Mouse (Mus musculus) heart, postnatal 14 days (tissue): ENCODE measurements around the gene Snd1. TPM values are rescaled to one million over a fixed set of nuclear protein-coding genes. Genes with fewer than 3 reads are reported as not detected.

Experiments used
- DNase-seq, 2 experiments: peaks; one replicate each; pipeline ENCODE4 v3.0.0; 2021 to 2022
- intact Hi-C: fragments of 180-260 bp; cut with DNase I; formaldehyde crosslinking; loops from one replicate; pipeline ENCODE4 v1.15.1; 2025
- total RNA-seq, 2 experiments: library from RNA; stranded (reverse); gene quantifications; 2 replicates each; pipeline ENCODE4 v1.2.3; 2021

The Snd1 gene
- total RNA-seq, 2 experiments from 2014 or later, result 78.9 to 82.1 TPM

DNA sequence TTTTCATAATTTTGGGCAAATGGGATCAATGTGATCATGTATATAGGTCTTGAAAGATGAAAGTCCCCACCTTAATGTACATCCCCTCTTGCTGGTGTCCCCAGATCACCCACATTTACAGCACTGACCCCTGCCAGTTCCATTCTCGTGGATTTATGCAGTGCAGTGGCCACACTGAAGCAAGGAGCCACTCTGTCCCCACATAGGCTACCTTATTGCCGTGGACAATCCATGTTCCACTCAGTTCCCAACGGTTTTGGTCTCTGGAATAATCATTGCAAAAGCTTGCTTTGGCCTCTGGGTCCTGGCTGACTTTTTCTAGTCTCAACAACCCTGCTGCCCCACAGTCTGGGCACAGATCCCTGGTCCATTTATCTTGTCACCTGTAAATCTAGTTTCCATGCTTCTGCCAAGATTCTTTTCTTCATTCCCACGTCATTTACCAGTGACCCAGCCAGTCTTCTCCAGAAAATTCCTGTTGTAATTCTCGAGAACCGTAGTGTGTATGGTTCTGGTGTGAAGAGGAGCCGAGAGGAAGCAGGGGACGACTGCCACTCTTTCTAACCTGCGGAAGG lies 375.5 kb downstream of the Snd1 start:
- no peak for DNase-seq
- intact Hi-C loops, result loop anchor here (5.0 kb wide), 1 partner anchor 42 kb away; no protein-coding TSS in a partner anchor

DNA sequence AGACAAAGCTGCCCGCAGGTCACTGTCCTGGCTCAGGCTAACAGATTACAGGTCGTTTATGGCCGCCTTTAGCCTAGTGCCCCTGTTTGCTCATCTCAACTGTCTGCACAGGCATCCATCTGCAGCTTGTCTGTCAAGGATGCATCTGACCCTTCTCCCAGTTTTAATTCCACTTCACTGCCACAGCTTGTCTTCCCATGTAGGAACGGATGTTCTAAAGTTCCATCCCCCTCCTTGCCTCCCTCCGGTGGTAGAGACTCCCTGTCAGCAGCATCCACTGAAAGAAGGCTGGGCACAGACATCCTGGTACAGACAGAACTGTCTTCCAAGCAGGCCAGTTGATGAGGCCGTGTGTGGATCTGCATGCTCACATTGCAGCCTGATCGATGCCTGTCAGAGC lies 377.4 kb downstream of the Snd1 start:
- no peak for DNase-seq
- intact Hi-C loops, result loop anchor here (5.0 kb wide), 1 partner anchor 40 kb away; no protein-coding TSS in a partner anchor

DNA sequence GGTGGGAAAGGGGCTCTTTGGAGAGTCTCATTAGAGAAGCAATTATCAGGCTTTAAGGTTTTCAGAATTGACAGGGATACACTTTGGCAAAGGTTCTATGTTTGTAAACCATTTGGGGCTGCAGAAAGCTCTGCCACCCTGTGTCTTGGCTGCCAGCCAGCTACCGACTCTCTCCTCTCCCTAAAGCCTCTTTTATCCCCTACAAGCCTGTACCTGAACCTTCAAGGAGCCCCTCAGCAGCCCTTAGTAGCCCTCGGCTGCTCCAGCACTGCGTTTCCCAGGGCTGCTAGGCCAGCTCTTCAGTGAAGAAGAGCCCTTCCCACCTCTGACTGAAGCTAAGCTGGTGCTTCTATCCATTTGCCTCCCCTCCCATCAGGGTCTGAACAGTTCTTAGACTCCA lies 378.2 kb downstream of the Snd1 start:
- intact Hi-C loops, result loop anchor here (5.0 kb wide), 1 partner anchor 39 kb away; no protein-coding TSS in a partner anchor
- no peak for DNase-seq

GRCm38 (mm10) chr6:28853654-28854053 lies 378.7 kb downstream of the Snd1 start:
- DNase-seq, result no peak
- intact Hi-C loops, result loop anchor here (5.0 kb wide), 1 partner anchor 39 kb away; no protein-coding TSS in a partner anchor

- intact Hi-C loops, result loop anchor here (5.0 kb wide), 1 partner anchor 38 kb away; no protein-coding TSS in a partner anchor
These were observed 379.7 kb downstream of the Snd1 start for GRCm38 (mm10) chr6:28854598-28854997.

DNA sequence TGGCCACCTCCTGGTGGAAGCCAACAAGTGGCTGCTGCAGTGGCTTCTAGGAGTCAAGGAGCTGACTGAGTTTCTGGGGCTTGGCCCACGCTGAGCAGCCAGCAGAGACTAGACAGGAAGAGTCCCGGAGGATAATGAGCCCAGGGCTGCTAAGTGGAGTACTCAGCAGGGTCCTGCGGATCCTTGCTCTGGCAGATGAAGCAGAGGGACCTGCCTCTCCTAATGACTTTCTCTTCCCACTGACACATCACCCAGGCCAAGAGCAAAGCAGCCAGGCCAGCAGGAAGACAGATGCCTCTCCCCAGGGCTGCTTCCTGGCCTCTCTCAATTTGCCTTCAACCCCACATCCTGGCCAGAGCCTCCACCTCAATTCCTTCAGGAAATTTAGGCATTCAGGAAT lies 380.5 kb downstream of the Snd1 start:
- no peak for DNase-seq
- intact Hi-C loops, result no loop called here

More at GRCm38 (mm10) chr6:28854598-28854997, 379.7 kb downstream of the Snd1 start:
- no peak for DNase-seq

- intact Hi-C loops, result no loop called here
- no peak for DNase-seq
These were observed 381.9 kb downstream of the Snd1 start for GRCm38 (mm10) chr6:28856789-28857188.

DNA sequence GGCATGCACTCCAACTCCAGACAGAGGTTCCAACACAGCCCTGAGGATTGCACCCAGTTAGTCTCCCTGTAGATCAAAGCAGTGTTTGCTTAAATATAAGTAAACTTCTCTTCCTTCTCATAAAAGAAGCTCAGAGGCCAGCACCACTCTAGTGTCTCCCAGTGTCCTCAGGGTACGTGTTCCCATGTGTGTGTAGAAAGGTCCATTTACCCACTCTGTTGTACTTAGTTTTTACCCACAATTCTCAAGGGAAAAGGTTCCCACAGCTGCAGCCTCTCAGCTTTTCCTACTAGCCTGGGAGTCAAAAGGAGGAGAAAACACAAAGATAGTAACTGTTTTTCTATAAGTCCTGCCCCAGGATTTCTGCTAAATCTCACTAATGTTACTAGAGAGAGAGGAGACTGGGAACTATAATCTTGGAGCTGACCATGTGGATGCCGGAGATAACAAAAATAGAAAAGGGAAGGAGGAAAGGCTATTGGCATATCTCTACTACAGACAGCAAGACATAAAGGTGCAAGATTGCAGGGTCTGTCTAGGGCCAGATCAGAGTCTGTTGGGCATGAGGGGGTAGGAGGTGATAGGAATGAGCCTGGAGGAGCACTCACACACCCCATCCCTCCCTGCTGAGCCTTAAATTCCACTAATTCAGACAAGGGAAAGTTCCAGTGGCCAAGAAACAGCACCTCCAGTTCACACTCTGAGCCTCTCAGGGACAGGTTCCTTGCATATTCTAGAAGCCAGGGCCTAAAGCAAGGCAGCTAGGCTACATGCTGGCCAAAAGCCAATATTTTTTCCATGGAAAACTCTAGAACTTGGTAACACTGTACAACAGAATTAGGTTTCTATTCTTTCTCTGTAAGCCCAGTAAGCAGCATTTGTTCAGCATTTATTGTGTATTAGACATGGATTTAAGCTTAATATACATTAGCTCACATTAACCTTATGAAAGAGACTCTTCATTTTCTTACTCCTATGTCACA lies 382.6 kb downstream of the Snd1 start:
- intact Hi-C loops, result no loop called here
- DNase-seq, result no peak

GRCm38 (mm10) chr6:28859094-28859493 lies 384.2 kb downstream of the Snd1 start:
- intact Hi-C loops, result no loop called here
- DNase-seq, result no peak

DNA sequence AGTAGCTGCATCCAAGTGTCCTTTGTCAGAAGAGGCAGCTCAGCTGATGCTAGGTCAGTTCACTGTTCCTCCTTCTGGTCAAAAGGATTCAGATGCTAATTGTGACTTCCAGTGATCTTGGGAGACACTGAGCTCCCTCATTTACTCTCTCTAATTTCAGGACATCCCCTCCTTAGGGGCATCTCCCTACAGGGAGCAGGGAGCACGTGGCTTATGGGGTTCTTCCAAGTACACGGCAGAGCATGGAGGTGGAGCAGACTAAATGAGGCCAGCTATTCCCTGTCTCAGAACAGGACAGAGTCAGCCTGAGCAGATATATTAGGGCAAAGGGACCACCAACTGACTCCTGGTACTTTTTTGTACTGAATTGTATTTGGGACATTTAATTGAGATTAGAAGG lies 385.5 kb downstream of the Snd1 start:
- DNase-seq, result no peak
- intact Hi-C loops, result no loop called here

DNA sequence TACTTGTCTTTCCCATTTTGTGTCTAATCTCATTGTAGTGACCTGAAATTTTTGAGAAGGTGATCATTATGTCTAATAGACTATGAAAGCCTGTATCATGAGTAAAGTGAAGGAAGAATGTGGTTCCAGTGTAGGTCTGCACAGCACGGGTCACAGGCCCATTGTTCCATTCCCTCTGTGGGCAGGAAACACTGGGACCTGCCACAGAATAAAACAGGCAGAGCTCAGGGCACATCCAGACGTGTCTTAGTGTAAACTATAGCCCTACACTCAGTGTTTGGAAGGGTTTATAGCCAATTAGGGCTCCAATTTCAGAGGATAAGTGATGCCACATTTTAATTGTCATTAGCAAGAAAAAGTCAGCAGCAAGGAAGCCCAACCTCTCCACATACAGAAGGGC lies 386.0 kb downstream of the Snd1 start:
- intact Hi-C loops, result no loop called here

GRCm38 (mm10) chr6:28862304-28862703 lies 387.4 kb downstream of the Snd1 start:
- no peak for DNase-seq
- intact Hi-C loops, result no loop called here

More for the DNA sequence above, 386.0 kb downstream of the Snd1 start:
- no peak for DNase-seq

DNA sequence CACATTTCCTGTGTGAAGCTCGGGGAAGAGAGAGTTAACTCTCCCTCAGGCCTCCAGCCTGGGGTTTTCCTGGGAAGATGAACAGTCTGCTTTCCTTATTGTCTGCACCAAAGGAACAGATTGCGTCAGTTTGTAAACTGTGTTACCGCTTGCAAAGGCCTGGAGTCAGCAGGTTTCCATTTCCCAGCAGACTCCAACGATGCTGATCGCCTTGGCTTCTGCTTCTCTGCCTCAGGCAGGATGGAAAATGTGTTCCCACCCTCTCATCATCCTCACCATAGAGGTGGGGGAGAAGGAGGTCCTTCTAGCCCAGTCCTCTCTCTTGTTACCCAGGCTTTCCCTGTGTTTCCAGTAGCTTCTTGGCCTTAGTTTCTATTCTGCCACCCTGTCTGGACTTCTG lies 389.7 kb downstream of the Snd1 start:
- intact Hi-C loops, result no loop called here
- DNase-seq, result no peak

DNA sequence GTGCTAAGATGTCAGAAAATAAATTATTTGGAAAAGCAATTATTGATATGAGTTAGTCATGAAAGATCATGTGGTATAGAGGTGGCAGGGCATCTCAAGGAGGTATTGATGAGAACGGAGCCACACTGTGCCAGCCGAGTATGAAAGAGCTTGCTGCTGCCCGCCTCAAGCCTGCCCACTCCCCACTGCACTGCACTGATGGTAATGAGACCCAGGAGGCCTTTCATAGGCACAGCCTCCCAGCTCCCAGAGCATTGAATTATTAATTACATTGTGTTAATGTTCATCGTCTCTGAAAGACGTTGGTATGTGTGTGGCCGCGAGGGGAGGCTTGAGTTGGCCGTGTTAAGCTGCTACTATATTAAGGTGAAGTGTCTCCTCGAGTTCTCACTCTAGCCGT lies 390.2 kb downstream of the Snd1 start:
- DNase-seq, result no peak
- intact Hi-C loops, result no loop called here

DNA sequence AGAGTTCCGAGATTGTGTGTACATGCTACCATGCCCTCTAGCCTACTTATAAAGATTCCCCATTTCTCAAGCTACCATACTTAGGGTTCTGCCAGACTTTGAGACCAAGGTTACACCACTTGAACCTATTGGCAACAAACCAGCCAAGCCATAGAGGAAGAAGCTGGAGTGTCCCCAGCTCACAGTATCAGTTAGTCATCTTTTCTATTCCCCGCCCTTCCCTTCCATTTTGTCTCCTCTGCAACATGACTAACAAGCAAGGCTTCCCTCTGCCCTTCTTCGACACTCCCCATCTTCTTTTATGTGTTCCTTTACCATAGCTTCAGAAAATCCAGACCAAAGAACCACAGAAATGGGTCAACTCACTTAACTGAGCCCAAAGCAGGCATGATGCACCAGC lies 391.3 kb downstream of the Snd1 start:
- no peak for DNase-seq
- intact Hi-C loops, result no loop called here

DNA sequence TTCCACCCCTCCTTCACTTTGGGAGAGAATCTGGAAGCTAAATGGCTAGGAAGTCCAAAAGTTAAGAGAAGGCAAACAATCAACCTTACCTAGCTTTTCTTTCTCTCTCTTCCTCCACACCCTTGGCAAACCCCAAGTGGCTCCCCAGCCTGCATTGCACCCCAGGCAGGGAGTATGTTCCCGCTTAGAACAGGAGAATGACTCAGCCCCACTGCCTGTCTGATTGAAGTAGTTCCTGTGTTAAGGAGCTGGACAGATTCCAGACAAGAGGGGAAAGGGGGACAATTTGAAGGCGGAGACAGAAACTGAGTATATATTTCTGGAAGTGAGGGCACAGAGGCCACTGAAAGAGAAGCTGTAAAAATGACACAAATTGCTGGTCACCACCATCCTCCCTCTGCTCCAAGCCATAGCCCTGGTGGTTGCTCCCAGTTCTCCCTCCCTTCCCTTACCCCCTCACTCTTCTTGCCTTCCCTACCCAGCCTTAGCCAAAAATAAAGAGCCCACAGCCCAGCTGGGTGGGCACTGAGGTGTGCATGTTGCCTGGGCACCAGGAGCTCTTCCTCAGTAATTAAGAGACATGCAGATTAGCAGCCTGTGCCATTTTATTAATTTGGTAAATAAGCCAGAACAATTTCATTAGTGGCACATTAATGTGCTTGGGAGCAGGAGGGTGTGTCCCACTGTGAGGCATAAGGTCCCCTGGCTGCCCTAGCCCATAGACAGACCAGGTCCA lies 392.7 kb downstream of the Snd1 start:
- no peak for DNase-seq
- intact Hi-C loops, result no loop called here

GRCm38 (mm10) chr6:28871725-28872420 lies 396.9 kb downstream of the Snd1 start:
- intact Hi-C loops, result no loop called here
- DNase-seq, result no peak

GRCm38 (mm10) chr6:28872421-28872795 lies 397.5 kb downstream of the Snd1 start:
- intact Hi-C loops, result no loop called here

DNA sequence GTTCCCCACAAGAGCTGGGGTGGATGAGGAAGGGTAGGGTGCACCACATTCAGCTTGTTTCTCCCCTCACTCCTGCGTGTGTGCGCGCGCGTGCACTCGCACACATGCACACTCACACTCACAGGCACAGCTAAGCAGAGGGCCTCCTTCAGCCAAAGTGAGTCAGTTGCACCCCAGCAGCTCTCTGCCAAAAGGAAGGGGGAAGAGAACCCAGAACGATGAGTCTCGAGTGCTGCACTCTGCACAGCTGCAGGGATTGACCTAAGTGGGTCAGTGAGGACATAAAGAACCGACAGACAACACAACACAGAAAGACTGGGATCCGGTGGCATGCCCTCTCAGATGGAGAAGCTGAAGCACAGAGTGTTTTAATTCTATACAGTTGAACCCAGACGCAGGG lies 399.1 kb downstream of the Snd1 start:
- DNase-seq, result no peak
- intact Hi-C loops, result no loop called here

More at GRCm38 (mm10) chr6:28872421-28872795, 397.5 kb downstream of the Snd1 start:
- no peak for DNase-seq

GRCm38 (mm10) chr6:28874759-28875158 lies 399.8 kb downstream of the Snd1 start:
- intact Hi-C loops, result no loop called here
- no peak for DNase-seq
